Mouse (Mus musculus): Measurements from ENCODE around the gene Ovol1.

GRCm38 (mm10) chr19:5547471-5548056 lies 12.9 kb downstream of the Ovol1 start:
- TF ChIP-seq HCFC1 (IDR thresholded peaks at IDR 0.05; ENCODE audit: borderline replicate concordance, insufficient read depth, low read length) (no peak), CHD2 (IDR thresholded peaks at IDR 0.05; ENCODE audit: low read depth, low read length) (no peak), ZNF384 (IDR thresholded peaks at IDR 0.05; ENCODE audit: low read depth, low read length) (no peak)

Measured in ES-E14 (cell line).